Mouse (Mus musculus) adrenal gland, postnatal 36 days (tissue): ENCODE measurements around the gene Gm17332. TPM values are rescaled to one million over a fixed set of nuclear protein-coding genes. Genes with fewer than 3 reads are reported as not detected.
A peak's percentile ranks its signal among the peaks of the same experiment; 100 is the strongest.
"Not testable (repeated sequence)": the region's sequence is repeated elsewhere in the genome, so short reads cannot be mapped to it uniquely, and the experiment has no call there.

ENCODE experiments used
- DNase-seq, 2 experiments: peaks; one replicate each; pipeline ENCODE4 v3.0.0; 2021; ENCODE audit warnings: mixed read lengths in 1 of 2
- long read RNA-seq, 2 experiments: library from polyadenylated mRNA; stranded (forward); transcript quantifications; one replicate each; pipeline ENCODE4 v2.0.0; 2021; ENCODE audit warnings: borderline sequencing depth in 2 of 2
- total RNA-seq, 2 experiments: library from RNA; stranded (reverse); gene quantifications; 2 replicates each; pipeline ENCODE4 v1.2.3; 2021

Gene Gm17332
- total RNA-seq: not detected
- long read RNA-seq, experiment 1: 0 reads
- long read RNA-seq, experiment 2: 0 reads

- no peak for DNase-seq
Measured at GRCm38 (mm10) chr11:31182362-31182761, at the start of gene Gm17332. Gm17332 (minus strand) TSS chr11:31182462.

- no peak for DNase-seq
Measured at GRCm38 (mm10) chr11:31229966-31230365, 47.7 kb upstream of the Gm17332 start.

GRCm38 (mm10) chr11:31225359-31225758 lies 43.1 kb upstream of the Gm17332 start:
- DNase-seq: no peak

GRCm38 (mm10) chr11:31218009-31218408 lies 35.7 kb upstream of the Gm17332 start:
- no peak for DNase-seq

GRCm38 (mm10) chr11:31195621-31196363 lies 13.5 kb upstream of the Gm17332 start:
- DNase-seq: no peak

- DNase-seq: no peak
Measured at GRCm38 (mm10) chr11:31194761-31195160, 12.5 kb upstream of the Gm17332 start.

- peak; percentile 72 to 76 for DNase-seq
Measured at GRCm38 (mm10) chr11:31170052-31170646, 12.1 kb downstream of the Gm17332 start.

GRCm38 (mm10) chr11:31169161-31170051 lies 12.9 kb downstream of the Gm17332 start:
- peak; percentile 22 to 46 for DNase-seq

GRCm38 (mm10) chr11:31168831-31169160 lies 13.5 kb downstream of the Gm17332 start:
- DNase-seq: no peak

GRCm38 (mm10) chr11:31157021-31157420 lies 25.2 kb downstream of the Gm17332 start:
- DNase-seq: no peak

- not testable (repeated sequence) for DNase-seq
Measured at GRCm38 (mm10) chr11:31138394-31138793, 43.9 kb downstream of the Gm17332 start.

- DNase-seq: not testable (repeated sequence)
Measured at GRCm38 (mm10) chr11:31134824-31135223, 47.4 kb downstream of the Gm17332 start.

- not testable (repeated sequence) for DNase-seq
Measured at GRCm38 (mm10) chr11:31133726-31134125, 48.5 kb downstream of the Gm17332 start.

Other genes with a start within 250 kb of the Gm17332 start
- gene Erlec1, start 228.1 kb downstream of the Gm17332 start, total RNA-seq: 10 to 100 TPM; 53.0 to 69.5 TPM
- gene Chac2, start 196.1 kb downstream of the Gm17332 start, total RNA-seq: 10 to 100 TPM; 11.4 to 12.3 TPM
- gene Stc2, start 187.6 kb upstream of the Gm17332 start, total RNA-seq: 1 to 10 TPM in 1 of 2 experiments, under 1 TPM in 1; 0.86 to 1.4 TPM